In the genomic region with DNA sequence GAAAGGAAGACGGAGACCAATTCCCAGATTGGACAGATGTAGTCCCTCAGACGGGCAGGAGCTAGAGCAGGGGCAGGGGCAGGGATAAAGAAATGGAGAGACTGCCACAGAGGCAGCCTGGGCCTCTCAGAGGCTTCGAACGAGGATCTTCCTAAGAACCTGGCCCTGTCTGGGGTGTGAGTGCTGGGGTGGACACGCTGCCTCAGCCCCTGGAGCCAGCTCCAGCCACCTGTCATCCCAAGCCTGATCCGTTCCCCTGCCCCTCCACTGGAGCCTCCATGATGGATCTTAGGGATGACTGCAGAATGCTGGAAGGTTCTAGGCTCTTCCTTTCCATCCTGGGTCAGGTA, we compare ENCODE assay signal across 8 mouse cellular contexts. TPM values are rescaled to one million over a fixed set of nuclear protein-coding genes. Genes with fewer than 3 reads are reported as not detected.
A peak's percentile ranks its signal among the peaks of the same experiment; 100 is the strongest.
DNase-seq lines count a peak whose midpoint lies in the region; ATAC-seq and TF ChIP-seq lines count a peak whose summit lies in the region.

No protein-coding gene starts in this region.

- H3K4me3 ChIP-seq in liver, adult 2 months (ENCODE audit: insufficient read depth, low read depth, low read length) = no peak overlapping the region
- H3K4me3 ChIP-seq in forebrain, embryonic 11.5 days (ENCODE audit: low read depth, low read length) = no peak overlapping the region
- no peak overlapping the region for H3K4me3 ChIP-seq in hindbrain, embryonic 16.5 days (ENCODE audit: low read length)
- no peak overlapping the region for H3K4me3 ChIP-seq in neural tube, embryonic 12.5 days

- H3K27ac ChIP-seq in liver, adult 2 months (replicated peaks; ENCODE audit: insufficient read depth, low read depth, low read length) = peak overlapping the region; percentile 82
- peak overlapping the region; percentile 95 for H3K27ac ChIP-seq in forebrain, embryonic 11.5 days (ENCODE audit: low read depth, low read length)
- H3K27ac ChIP-seq in hindbrain, embryonic 16.5 days (ENCODE audit: low read depth, low read length) = peak overlapping the region; percentile 87
- H3K27ac ChIP-seq in neural tube, embryonic 12.5 days = peak overlapping the region; percentile 92

- no peak for TF ChIP-seq CTCF in liver, adult 2 months (IDR thresholded peaks at IDR 0.05; ENCODE audit: low read depth, low read length)

- ATAC-seq in forebrain, embryonic 11.5 days (replicated peaks; ENCODE audit: low FRiP score) = no peak
- no peak for ATAC-seq in hindbrain, embryonic 16.5 days
- no peak for ATAC-seq in neural tube, embryonic 12.5 days (ENCODE audit: low FRiP score, low read depth)
- ATAC-seq in frontal cortex, adult (ENCODE audit: low TSS enrichment) = no peak

- H3K4me1 ChIP-seq in liver, adult 2 months (ENCODE audit: control insufficient read depth, insufficient read depth, low read length) = peaks cover 12% of the 10 kb centered on the region; the same call in 1 of the 2 replicates
- H3K4me1 ChIP-seq in forebrain, embryonic 11.5 days (replicated peaks; ENCODE audit: control insufficient read depth, insufficient read depth, low read length) = peaks cover 47% of the 10 kb centered on the region
- peaks cover 42% of the 10 kb centered on the region for H3K4me1 ChIP-seq in hindbrain, embryonic 16.5 days (ENCODE audit: control insufficient read depth, insufficient read depth, low read depth, low read length)
- peaks cover 93% of the 10 kb centered on the region for H3K4me1 ChIP-seq in neural tube, embryonic 12.5 days

- TF ChIP-seq POLR2A in liver, adult 2 months (IDR thresholded peaks at IDR 0.05; ENCODE audit: extremely low read depth, insufficient read depth, low read length) = no peak

- H3K36me3 ChIP-seq in liver, adult 2 months (ENCODE audit: control insufficient read depth, insufficient read depth, low read length) = no peaks in the 10 kb centered on the region
- H3K36me3 ChIP-seq in forebrain, embryonic 11.5 days (ENCODE audit: control insufficient read depth, insufficient read depth, low read length) = no peaks in the 10 kb centered on the region
- no peaks in the 10 kb centered on the region for H3K36me3 ChIP-seq in hindbrain, embryonic 16.5 days (ENCODE audit: control insufficient read depth, insufficient read depth, low read length)
- no peaks in the 10 kb centered on the region for H3K36me3 ChIP-seq in neural tube, embryonic 12.5 days

- no peaks in the 10 kb centered on the region for H3K9me3 ChIP-seq in forebrain, embryonic 11.5 days (ENCODE audit: control insufficient read depth, low read length)
- H3K9me3 ChIP-seq in hindbrain, embryonic 16.5 days (ENCODE audit: control insufficient read depth, low read length) = no peaks in the 10 kb centered on the region
- H3K9me3 ChIP-seq in neural tube, embryonic 12.5 days = no peaks in the 10 kb centered on the region

- no peak overlapping the region for H3K4me2 ChIP-seq in forebrain, embryonic 11.5 days (ENCODE audit: low read depth, low read length, severe bottlenecking)
- H3K4me2 ChIP-seq in hindbrain, embryonic 16.5 days (ENCODE audit: low read length) = no peak overlapping the region
- H3K4me2 ChIP-seq in neural tube, embryonic 12.5 days (replicated peaks) = peak overlapping the region; percentile 41; the same call in 1 of the 2 replicates

- 76% methylated on average over 6 of the region's 6 CpGs for WGBS in liver, adult 2 months
- 48% methylated on average over 6 of the region's 6 CpGs for WGBS in forebrain, embryonic 11.5 days
- 30% methylated on average over 6 of the region's 6 CpGs for WGBS in hindbrain, embryonic 16.5 days
- WGBS in neural tube, embryonic 12.5 days = 46% methylated on average over 6 of the region's 6 CpGs

- no peak overlapping the region for H3K9ac ChIP-seq in liver, adult 2 months (ENCODE audit: low read depth, low read length)
- peak overlapping the region; percentile 1; the same call in 1 of the 2 replicates for H3K9ac ChIP-seq in forebrain, embryonic 11.5 days (ENCODE audit: low read length)
- peak overlapping the region; percentile 41 for H3K9ac ChIP-seq in hindbrain, embryonic 16.5 days (ENCODE audit: low read depth, low read length)
- 0 out of 2 replicates have a peak overlapping the region, but pooled peaks have one; percentile 18 for H3K9ac ChIP-seq in neural tube, embryonic 12.5 days

- no peaks in the 10 kb centered on the region for H3K27me3 ChIP-seq in liver, adult 2 months (ENCODE audit: control insufficient read depth, insufficient read depth, low read length)
- no peaks in the 10 kb centered on the region for H3K27me3 ChIP-seq in forebrain, embryonic 11.5 days (ENCODE audit: control insufficient read depth, insufficient read depth, low read length)
- H3K27me3 ChIP-seq in hindbrain, embryonic 16.5 days (replicated peaks; ENCODE audit: control insufficient read depth, insufficient read depth, low read length) = no peaks in the 10 kb centered on the region
- H3K27me3 ChIP-seq in neural tube, embryonic 12.5 days (replicated peaks) = no peaks in the 10 kb centered on the region

- no peaks in the 10 kb centered on the region for H3K79me2 ChIP-seq in liver, adult 2 months (ENCODE audit: control insufficient read depth, insufficient read depth, low read length)

- no peak for DNase-seq in liver, adult 2 months (ENCODE audit: extremely low read depth, low read depth, low spot score)
- no peak for DNase-seq in liver
- DNase-seq in forebrain, embryonic 11.5 days (ENCODE audit: low spot score) = no peak
- DNase-seq in urinary bladder, postnatal 4 days (ENCODE audit: low spot score in 2 of 2) = no peak
- DNase-seq in ovary, postnatal 14 days (ENCODE audit: low spot score) = no peak

RNA-seq across cellular contexts. Expression of a gene that starts 20.2 kb away (rescaled TPM):
- 0.87 and 1.5 TPM in 2 replicates for total RNA-seq in liver, adult 2 months (2014; rRNA removed)
- 1.1 and 1.7 TPM in 2 replicates for polyA plus RNA-seq in liver, adult 2 months (2012; rRNA removed)
- polyA plus RNA-seq in forebrain, embryonic 11.5 days (2014; fragmentation: Nextera tagmentation; extraction: Ambion mirVana) = 26.2 and 29.0 TPM in 2 replicates
- polyA plus RNA-seq in hindbrain, embryonic 16.5 days (2015; fragmentation: Nextera tagmentation; extraction: Ambion mirVana) = 29.9 and 41.3 TPM in 2 replicates
- polyA plus RNA-seq in neural tube, embryonic 12.5 days (2016; fragmentation: Nextera tagmentation; extraction: Ambion mirVana) = 50.2 and 50.7 TPM in 2 replicates

RNA-seq across cellular contexts. Expression of a gene that starts 50.0 kb away (rescaled TPM):
- total RNA-seq in liver, adult 2 months (2014; rRNA removed) = 5.8 and 6.6 TPM in 2 replicates
- 3.6 and 3.8 TPM in 2 replicates for polyA plus RNA-seq in liver, adult 2 months (2012; rRNA removed)
- 84.8 and 87.7 TPM in 2 replicates for polyA plus RNA-seq in forebrain, embryonic 11.5 days (2014; fragmentation: Nextera tagmentation; extraction: Ambion mirVana)
- 32.3 and 38.9 TPM in 2 replicates for polyA plus RNA-seq in hindbrain, embryonic 16.5 days (2015; fragmentation: Nextera tagmentation; extraction: Ambion mirVana)
- 73.9 and 84.7 TPM in 2 replicates for polyA plus RNA-seq in neural tube, embryonic 12.5 days (2016; fragmentation: Nextera tagmentation; extraction: Ambion mirVana)
